Mouse (Mus musculus): ENCODE measurements around the gene a.

DNA sequence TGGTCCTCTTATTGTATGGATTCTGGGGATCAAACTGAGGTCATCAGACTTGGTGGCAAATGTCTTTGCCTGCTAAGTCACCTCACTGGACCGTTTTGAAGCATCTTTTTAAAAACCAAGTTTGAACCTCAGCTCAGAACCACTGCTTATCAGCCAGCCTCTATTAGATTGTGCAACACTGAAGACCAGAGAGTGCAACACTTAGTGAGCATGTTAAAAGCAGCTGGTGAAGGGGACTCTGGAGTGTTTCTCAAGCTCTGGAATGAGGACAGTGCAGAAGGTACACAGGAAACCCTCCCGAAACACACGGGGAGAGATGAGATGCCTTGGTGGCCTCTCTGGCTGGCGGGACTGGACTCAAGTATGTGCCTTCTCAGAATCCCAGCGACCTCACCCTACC is 200.9 kb downstream of the a start:
- TF ChIP-seq CTCF (IDR thresholded peaks at IDR 0.05; ENCODE audit: low read depth, low read length) (no peak), GATA2 (IDR thresholded peaks at IDR 0.05; ENCODE audit: borderline replicate concordance, low read depth, low read length) (no peak), TAL1 (conservative IDR thresholded peaks at IDR 0.05; ENCODE audit: low read depth, low read length) (no peak), GATA1 (IDR thresholded peaks at IDR 0.05; ENCODE audit: borderline replicate concordance, low read length) (no peak), POLR2AphosphoS5 (IDR thresholded peaks at IDR 0.05; ENCODE audit: insufficient replicate concordance, low read depth, low read length) (no peak)

Data from G1E (cell line).